Mouse (Mus musculus) midbrain, embryonic 13.5 days (tissue): ENCODE results near the gene Pik3r6. TPM values are rescaled to one million over a fixed set of nuclear protein-coding genes. Genes with fewer than 3 reads are reported as not detected.
A peak's percentile ranks its signal among the peaks of the same experiment; 100 is the strongest.

Experiments used
- ATAC-seq: fragments of 200-750 bp; cut with Nextera tagmentation; 2 replicates; pipeline ENCODE4 v1.8.0; 2017; ENCODE audit warnings: mild to moderate bottlenecking, moderate TSS enrichment, moderate library complexity
- H3K27ac ChIP-seq: fragments of 300-500 bp; sonication (generic); 2 replicates; pipeline ENCODE4 v1.5.1; 2015; ENCODE audit warnings: inconsistent platforms, mild to moderate bottlenecking, moderate library complexity
- H3K27me3 ChIP-seq: fragments of 300-500 bp; sonication (generic); 2 replicates; pipeline ENCODE4 v1.6.1; 2015; ENCODE audit warnings: mild to moderate bottlenecking, inconsistent platforms
- H3K36me3 ChIP-seq: fragments of 300-500 bp; sonication (generic); 2 replicates; pipeline ENCODE4 v1.6.1; 2015; ENCODE audit warnings: mild to moderate bottlenecking, inconsistent platforms
- H3K4me1 ChIP-seq: fragments of 300-500 bp; sonication (generic); replicated peaks from 2 replicates; pipeline ENCODE4 v1.6.1; 2015; ENCODE audit warnings: inconsistent platforms
- H3K4me2 ChIP-seq: fragments of 300-500 bp; sonication (generic); replicated peaks from 2 replicates; pipeline ENCODE4 v1.6.1; 2015; ENCODE audit warnings: moderate library complexity, mild to moderate bottlenecking, inconsistent platforms
- H3K4me3 ChIP-seq: fragments of 300-500 bp; sonication (generic); replicated peaks from 2 replicates; pipeline ENCODE4 v1.5.1; 2015; ENCODE audit warnings: mild to moderate bottlenecking, inconsistent platforms
- H3K9ac ChIP-seq: fragments of 300-500 bp; sonication (generic); replicated peaks from 2 replicates; pipeline ENCODE4 v1.6.1; 2015; ENCODE audit warnings: mild to moderate bottlenecking, inconsistent platforms
- H3K9me3 ChIP-seq: fragments of 300-500 bp; sonication (generic); 2 replicates; pipeline ENCODE4 v1.6.1; 2016; ENCODE audit warnings: mild to moderate bottlenecking, inconsistent platforms
- WGBS: fragments of 180-500 bp; shearing (Covaris S2); methylation state at CpG from one replicate; pipeline ENCODE4 v1.1.7; 2015; 5-methylcytosine and 5-hydroxymethylcytosine counted together
- polyA plus RNA-seq: library from polyadenylated mRNA; unstranded; fragments of >200 nt; fragmentation: Nextera tagmentation; extraction: Ambion mirVana; gene quantifications from 2 replicates; pipeline ENCODE4 v1.2.1, GENCODE M21; 2015

Pik3r6 gene
- polyA plus RNA-seq, 1 experiment from 2014 or later, result 2.0 TPM

- H3K27me3 ChIP-seq, result peaks cover 12% of the 10 kb centered on the region; the same call in 1 of the 2 replicates
- no peaks in the 10 kb centered on the region for H3K36me3 ChIP-seq
- no peak for ATAC-seq
- peaks cover 3% of the 10 kb centered on the region; the same call in 1 of the 2 replicates for H3K4me1 ChIP-seq
- no peak overlapping the region for H3K4me3 ChIP-seq
- no peak overlapping the region for H3K9ac ChIP-seq
- H3K9me3 ChIP-seq, result no peaks in the 10 kb centered on the region
- H3K4me2 ChIP-seq, result no peak overlapping the region
- H3K27ac ChIP-seq, result no peak overlapping the region
- WGBS, result 84% methylated on average over 3 of the region's 3 CpGs
Measured at GRCm38 (mm10) chr11:68565032-68565429, 62.2 kb downstream of the Pik3r6 start.

GRCm38 (mm10) chr11:68566447-68567059 lies 63.7 kb downstream of the Pik3r6 start:
- H3K4me3 ChIP-seq, result peak overlapping the region; percentile 36
- H3K4me1 ChIP-seq, result peaks cover 3% of the 10 kb centered on the region; the same call in 1 of the 2 replicates
- ATAC-seq, result peak; percentile 80; the same call in 1 of the 2 replicates
- H3K27me3 ChIP-seq, result peaks cover 12% of the 10 kb centered on the region; the same call in 1 of the 2 replicates
- WGBS, result 17% methylated on average over 17 of the region's 17 CpGs
- H3K36me3 ChIP-seq, result no peaks in the 10 kb centered on the region
- H3K9ac ChIP-seq, result peak overlapping the region; percentile 46
- no peak overlapping the region for H3K27ac ChIP-seq
- H3K9me3 ChIP-seq, result no peaks in the 10 kb centered on the region
- H3K4me2 ChIP-seq, result peak overlapping the region; percentile 59

- H3K9me3 ChIP-seq, result no peaks in the 10 kb centered on the region
- 89% methylated on average over 5 of the region's 5 CpGs for WGBS
- H3K36me3 ChIP-seq, result no peaks in the 10 kb centered on the region
Measured at GRCm38 (mm10) chr11:68570861-68571260, 68.0 kb downstream of the Pik3r6 start.

GRCm38 (mm10) chr11:68577076-68577475 lies 74.3 kb downstream of the Pik3r6 start:
- Histone ChIP-seq H3K4me2 (no peak overlapping the region), H3K27me3 (no peaks in the 10 kb centered on the region), H3K9me3 (no peaks in the 10 kb centered on the region), H3K27ac (no peak overlapping the region), H3K9ac (no peak overlapping the region), H3K4me1 (peaks cover 14% of the 10 kb centered on the region), H3K36me3 (no peaks in the 10 kb centered on the region), H3K4me3 (no peak overlapping the region)
- no peak for ATAC-seq
- WGBS, result 85% methylated on average over 1 of the region's 1 CpGs

More at GRCm38 (mm10) chr11:68570861-68571260, 68.0 kb downstream of the Pik3r6 start:
- Histone ChIP-seq H3K4me1 (peaks cover 3% of the 10 kb centered on the region; the same call in 1 of the 2 replicates), H3K4me2 (no peak overlapping the region), H3K27ac (no peak overlapping the region), H3K9ac (no peak overlapping the region), H3K27me3 (peaks cover 9% of the 10 kb centered on the region; the same call in 1 of the 2 replicates), H3K4me3 (no peak overlapping the region)
- no peak for ATAC-seq

GRCm38 (mm10) chr11:68579462-68579881 lies 76.7 kb downstream of the Pik3r6 start:
- H3K9ac ChIP-seq, result 0 out of 2 replicates have a peak overlapping the region, but pooled peaks have one; percentile 15
- H3K4me3 ChIP-seq, result no peak overlapping the region
- H3K27me3 ChIP-seq, result no peaks in the 10 kb centered on the region
- H3K4me1 ChIP-seq, result peaks cover 20% of the 10 kb centered on the region
- peak overlapping the region; percentile 42 for H3K27ac ChIP-seq
- H3K4me2 ChIP-seq, result 0 out of 2 replicates have a peak overlapping the region, but pooled peaks have one; percentile 5
- H3K36me3 ChIP-seq, result no peaks in the 10 kb centered on the region
- H3K9me3 ChIP-seq, result no peaks in the 10 kb centered on the region
- 19% methylated on average over 9 of the region's 9 CpGs for WGBS
- ATAC-seq, result peak; percentile 66; the same call in 1 of the 2 replicates

GRCm38 (mm10) chr11:68580566-68580965 lies 77.7 kb downstream of the Pik3r6 start:
- H3K4me1 ChIP-seq, result peaks cover 20% of the 10 kb centered on the region
- no peak overlapping the region for H3K27ac ChIP-seq
- 24% methylated on average over 6 of the region's 6 CpGs for WGBS
- ATAC-seq, result no peak
- H3K9me3 ChIP-seq, result no peaks in the 10 kb centered on the region
- H3K4me3 ChIP-seq, result no peak overlapping the region
- H3K27me3 ChIP-seq, result no peaks in the 10 kb centered on the region
- H3K36me3 ChIP-seq, result no peaks in the 10 kb centered on the region
- no peak overlapping the region for H3K9ac ChIP-seq
- H3K4me2 ChIP-seq, result no peak overlapping the region

- Histone ChIP-seq H3K4me1 (peaks cover 17% of the 10 kb centered on the region), H3K9me3 (no peaks in the 10 kb centered on the region), H3K4me3 (no peak overlapping the region), H3K9ac (no peak overlapping the region), H3K27me3 (no peaks in the 10 kb centered on the region), H3K36me3 (no peaks in the 10 kb centered on the region), H3K27ac (no peak overlapping the region), H3K4me2 (no peak overlapping the region)
- 57% methylated on average over 13 of the region's 13 CpGs for WGBS
- 0 out of 2 replicates have a peak, but pooled peaks have one; percentile 61 for ATAC-seq
Measured at GRCm38 (mm10) chr11:68583225-68583624, 80.4 kb downstream of the Pik3r6 start.

GRCm38 (mm10) chr11:68583906-68584480 lies 81.2 kb downstream of the Pik3r6 start:
- H3K27me3 ChIP-seq, result no peaks in the 10 kb centered on the region
- H3K36me3 ChIP-seq, result no peaks in the 10 kb centered on the region
- no peak for ATAC-seq
- no peaks in the 10 kb centered on the region for H3K9me3 ChIP-seq
- H3K27ac ChIP-seq, result peak overlapping the region; percentile 49
- H3K4me3 ChIP-seq, result no peak overlapping the region
- H3K4me1 ChIP-seq, result peaks cover 17% of the 10 kb centered on the region
- H3K4me2 ChIP-seq, result no peak overlapping the region
- WGBS, result 58% methylated on average over 8 of the region's 8 CpGs
- no peak overlapping the region for H3K9ac ChIP-seq

- peaks cover 6% of the 10 kb centered on the region for H3K4me1 ChIP-seq
- peaks cover 5% of the 10 kb centered on the region; the same call in 1 of the 2 replicates for H3K27me3 ChIP-seq
- no peaks in the 10 kb centered on the region for H3K9me3 ChIP-seq
- 22% methylated on average over 3 of the region's 3 CpGs for WGBS
- H3K9ac ChIP-seq, result no peak overlapping the region
- no peaks in the 10 kb centered on the region for H3K36me3 ChIP-seq
- ATAC-seq, result no peak
- no peak overlapping the region for H3K4me2 ChIP-seq
- H3K4me3 ChIP-seq, result no peak overlapping the region
- no peak overlapping the region for H3K27ac ChIP-seq
Measured at GRCm38 (mm10) chr11:68585890-68586289, 83.1 kb downstream of the Pik3r6 start.

GRCm38 (mm10) chr11:68586721-68587120 lies 83.9 kb downstream of the Pik3r6 start, which contains the start of gene Ccdc42:
TSS of gene Ccdc42 (plus strand) at chr11:68587021.
- WGBS, result 66% methylated on average over 5 of the region's 5 CpGs
- H3K9me3 ChIP-seq, result no peaks in the 10 kb centered on the region

GRCm38 (mm10) chr11:68589055-68589809 lies 86.4 kb downstream of the Pik3r6 start:
- Histone ChIP-seq H3K27ac (no peak overlapping the region), H3K4me1 (peaks cover 4% of the 10 kb centered on the region; the same call in 1 of the 2 replicates)
- 72% methylated on average over 8 of the region's 8 CpGs for WGBS

More at GRCm38 (mm10) chr11:68586721-68587120, 83.9 kb downstream of the Pik3r6 start, which contains the start of gene Ccdc42:
- Histone ChIP-seq H3K4me1 (peaks cover 6% of the 10 kb centered on the region), H3K27me3 (peaks cover 5% of the 10 kb centered on the region; the same call in 1 of the 2 replicates), H3K27ac (no peak within 1 kb of the TSS), H3K4me2 (no peak within 1 kb of the TSS), H3K36me3 (no peaks in the 10 kb centered on the region), H3K9ac (no peak within 1 kb of the TSS), H3K4me3 (no peak within 1 kb of the TSS)
- ATAC-seq, result no peak

More at GRCm38 (mm10) chr11:68589055-68589809, 86.4 kb downstream of the Pik3r6 start:
- Histone ChIP-seq H3K9me3 (no peaks in the 10 kb centered on the region), H3K27me3 (peaks cover 5% of the 10 kb centered on the region; the same call in 1 of the 2 replicates), H3K4me2 (no peak overlapping the region), H3K4me3 (no peak overlapping the region), H3K9ac (no peak overlapping the region), H3K36me3 (no peaks in the 10 kb centered on the region)
- ATAC-seq, result no peak
